Mouse (Mus musculus) liver, embryonic 14.5 days (tissue): ENCODE results near the gene Etv4.

Source experiments
- CTCF ChIP-seq: IDR thresholded peaks from 2 replicates; pipeline ENCODE4 v1.5.1; 2016; ENCODE audit warnings: antibody characterized with exemption, low read depth, control low read depth
- EP300 ChIP-seq: IDR thresholded peaks from 2 replicates; pipeline ENCODE4 v1.6.1; 2016; ENCODE audit warnings: antibody characterized with exemption, low read depth

GRCm38 (mm10) chr11:101815103-101816085, 30.2 kb upstream of the Etv4 start:
- TF ChIP-seq CTCF (no peak), EP300 (no peak)
